Mouse (Mus musculus) olfactory bulb, adult 2 months (tissue): ENCODE measurements around the gene Aph1a. TPM values are rescaled to one million over a fixed set of nuclear protein-coding genes. Genes with fewer than 3 reads are reported as not detected.

Experiments used
- H3K27ac ChIP-seq: fragments of 200-500 bp; 2 replicates; pipeline ENCODE4 v1.5.1; 2012; ENCODE audit warnings: low read depth, low read length; ENCODE audit not compliant: insufficient read depth
- H3K4me1 ChIP-seq: fragments of 200-500 bp; 2 replicates; pipeline ENCODE4 v1.6.1; 2012; ENCODE audit warnings: low read length; ENCODE audit not compliant: control insufficient read depth, insufficient read depth
- H3K4me3 ChIP-seq: fragments of 200-500 bp; 2 replicates; pipeline ENCODE4 v1.5.1; 2012; ENCODE audit warnings: mild to moderate bottlenecking, low read depth, low read length, moderate library complexity; ENCODE audit not compliant: insufficient read depth
- CTCF ChIP-seq: fragments of 200-500 bp; IDR thresholded peaks from 2 replicates; pipeline ENCODE4 v1.5.1; 2012; ENCODE audit warnings: low read depth, mild to moderate bottlenecking, low read length, moderate library complexity; ENCODE audit not compliant: insufficient read depth
- POLR2A ChIP-seq: fragments of 200-500 bp; IDR thresholded peaks from 2 replicates; pipeline ENCODE4 v1.6.1; 2012; ENCODE audit warnings: mild to moderate bottlenecking, low read depth, low read length, moderate library complexity; ENCODE audit not compliant: insufficient read depth
- WGBS: fragments of 180-500 bp; shearing (Covaris S2); methylation state at CpG from one replicate; pipeline ENCODE4 v1.1.7; 2018; 5-methylcytosine and 5-hydroxymethylcytosine counted together
- polyA plus RNA-seq: library from polyadenylated mRNA; stranded (reverse); fragments of >200 nt; gene quantifications from 2 replicates; pipeline ENCODE4 v1.2.4, GENCODE M21; 2012; ENCODE audit warnings: low replicate concordance; ENCODE audit not compliant: missing spikeins, insufficient read depth, insufficient read length

Gene Aph1a
- polyA plus RNA-seq, 1 experiment: not detected

DNA sequence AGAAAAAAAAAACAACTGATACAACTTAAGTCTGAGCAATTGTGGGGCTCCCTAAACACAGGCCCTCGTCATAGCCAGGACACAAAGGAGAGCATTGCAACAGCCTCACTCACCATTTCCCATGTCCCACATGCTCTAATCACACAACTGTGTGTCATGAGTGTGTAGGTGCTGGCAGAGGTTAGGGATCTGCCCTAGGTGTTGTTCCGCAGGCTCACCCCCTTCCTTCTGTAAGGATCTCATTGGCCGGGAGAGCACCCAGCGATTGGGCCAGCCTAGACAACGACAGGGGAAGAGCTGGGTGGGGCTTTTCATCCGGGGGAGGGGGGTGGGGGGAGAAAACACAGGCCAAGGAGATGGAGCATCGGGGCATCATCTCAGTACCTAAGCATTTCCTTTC is 30.2 kb upstream of the Aph1a start:
- TF ChIP-seq CTCF: no peak
- no peak for TF ChIP-seq POLR2A
- peaks cover 4% of the 10 kb centered on the region; the same call in 1 of the 2 replicates for H3K4me1 ChIP-seq
- no peak overlapping the region for H3K27ac ChIP-seq
- no peak overlapping the region for H3K4me3 ChIP-seq
- WGBS: 72% methylated on average over 7 of the region's 7 CpGs

- H3K4me3 ChIP-seq: no peak overlapping the region
- no peak overlapping the region for H3K27ac ChIP-seq
- H3K4me1 ChIP-seq: peaks cover 4% of the 10 kb centered on the region; the same call in 1 of the 2 replicates
- WGBS: 53% methylated on average over 5 of the region's 5 CpGs
- TF ChIP-seq POLR2A (no peak), CTCF (no peak)
These were observed 28.7 kb upstream of the Aph1a start for GRCm38 (mm10) chr3:95865050-95865449.

DNA sequence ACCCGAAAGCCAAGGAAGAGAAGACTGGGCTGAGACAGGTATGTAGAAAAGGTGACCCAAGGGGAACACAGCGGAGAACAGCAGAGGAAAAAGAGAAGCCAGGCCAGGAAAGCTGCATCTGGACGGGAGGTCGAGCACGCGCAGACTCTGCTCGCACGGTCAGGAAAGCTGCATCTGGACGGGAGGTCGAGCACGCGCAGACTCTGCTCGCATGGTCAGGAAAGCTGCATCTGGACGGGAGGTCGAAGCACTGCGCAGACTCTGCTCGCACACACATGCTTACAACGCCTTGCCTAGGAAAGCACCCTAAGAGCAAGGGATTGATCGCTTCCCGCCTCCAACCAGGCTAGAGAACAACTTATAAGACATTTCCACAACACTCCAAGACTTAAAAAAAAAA is 28.2 kb upstream of the Aph1a start:
- no peak for TF ChIP-seq CTCF
- no peak for TF ChIP-seq POLR2A
- Histone ChIP-seq H3K4me1 (peaks cover 6% of the 10 kb centered on the region; the same call in 1 of the 2 replicates), H3K4me3 (no peak overlapping the region), H3K27ac (no peak overlapping the region)
- 92% methylated on average over 20 of the region's 20 CpGs for WGBS

- no peak overlapping the region for H3K27ac ChIP-seq
- TF ChIP-seq CTCF (no peak), POLR2A (no peak)
- no peak overlapping the region for H3K4me3 ChIP-seq
- H3K4me1 ChIP-seq: peaks cover 6% of the 10 kb centered on the region; the same call in 1 of the 2 replicates
- WGBS: 89% methylated on average over 5 of the region's 5 CpGs
These were observed 27.7 kb upstream of the Aph1a start for GRCm38 (mm10) chr3:95866071-95866470.

- TF ChIP-seq POLR2A (no peak), CTCF (no peak)
- 89% methylated on average over 2 of the region's 2 CpGs for WGBS
- Histone ChIP-seq H3K4me3 (no peak overlapping the region), H3K4me1 (peaks cover 9% of the 10 kb centered on the region; the same call in 1 of the 2 replicates), H3K27ac (no peak overlapping the region)
These were observed 26.4 kb upstream of the Aph1a start for GRCm38 (mm10) chr3:95867408-95867807.

DNA sequence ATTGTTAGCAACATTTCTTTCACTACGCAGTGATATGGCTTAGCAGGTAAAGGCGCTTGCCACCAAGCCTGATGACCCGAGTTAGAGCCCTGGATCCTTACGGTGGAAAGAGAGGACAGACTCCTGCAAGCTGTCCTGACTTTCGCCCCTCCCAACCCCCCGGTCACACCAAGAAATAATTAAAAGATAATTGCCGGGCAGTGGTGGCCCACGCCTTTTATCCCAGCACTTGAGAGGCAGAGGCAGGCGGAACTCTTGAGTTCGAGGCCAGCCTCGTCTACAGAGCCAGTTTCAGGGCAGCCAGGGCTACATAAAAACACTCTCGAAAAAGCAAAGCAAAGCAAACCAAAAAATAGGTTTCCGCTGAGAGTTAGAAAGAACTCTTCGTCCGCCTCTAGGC is 22.8 kb upstream of the Aph1a start:
- Histone ChIP-seq H3K4me1 (peaks cover 5% of the 10 kb centered on the region), H3K27ac (0 out of 2 replicates have a peak overlapping the region, but pooled peaks have one; percentile 7), H3K4me3 (peak overlapping the region; percentile 71)
- 5% methylated on average over 15 of the region's 15 CpGs for WGBS
- no peak for TF ChIP-seq POLR2A
- no peak for TF ChIP-seq CTCF

- H3K27ac ChIP-seq: peak within 1 kb of the TSS; percentile 55; the same call in 1 of the 2 replicates
- TF ChIP-seq POLR2A (peak; percentile 70), CTCF (no peak)
- H3K4me1 ChIP-seq: peaks cover 5% of the 10 kb centered on the region
- under 1% methylated on average over 33 of the region's 33 CpGs for WGBS
- H3K4me3 ChIP-seq: peak within 1 kb of the TSS; percentile 71
These were observed 22.3 kb upstream of the Aph1a start, which contains the start of gene Mrps21 for GRCm38 (mm10) chr3:95871392-95871867. TSS of gene Mrps21 (minus strand) at chr3:95871519.

DNA sequence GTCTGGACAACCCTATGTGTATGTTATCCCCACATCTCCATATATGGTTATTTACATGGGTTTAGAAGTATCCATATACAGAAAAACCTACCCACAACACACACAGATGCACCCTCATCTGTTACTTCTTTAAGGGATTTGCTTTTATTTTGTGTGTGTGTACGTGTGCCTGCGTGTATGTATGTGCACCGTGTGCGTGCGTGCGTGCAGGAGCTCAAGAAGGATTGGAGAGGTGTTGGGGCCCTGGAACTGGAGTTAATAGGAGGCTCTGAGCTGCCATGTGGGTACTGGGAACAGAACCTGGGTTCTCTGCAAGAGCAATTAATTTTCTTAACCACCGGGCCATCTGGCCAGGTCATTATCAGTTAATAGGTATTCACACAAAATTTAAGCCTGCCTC is 21.7 kb upstream of the Aph1a start:
- 56% methylated on average over 7 of the region's 7 CpGs for WGBS
- peak overlapping the region; percentile 40 for H3K4me3 ChIP-seq
- peaks cover 5% of the 10 kb centered on the region for H3K4me1 ChIP-seq
- H3K27ac ChIP-seq: no peak overlapping the region
- TF ChIP-seq POLR2A (no peak), CTCF (no peak)

DNA sequence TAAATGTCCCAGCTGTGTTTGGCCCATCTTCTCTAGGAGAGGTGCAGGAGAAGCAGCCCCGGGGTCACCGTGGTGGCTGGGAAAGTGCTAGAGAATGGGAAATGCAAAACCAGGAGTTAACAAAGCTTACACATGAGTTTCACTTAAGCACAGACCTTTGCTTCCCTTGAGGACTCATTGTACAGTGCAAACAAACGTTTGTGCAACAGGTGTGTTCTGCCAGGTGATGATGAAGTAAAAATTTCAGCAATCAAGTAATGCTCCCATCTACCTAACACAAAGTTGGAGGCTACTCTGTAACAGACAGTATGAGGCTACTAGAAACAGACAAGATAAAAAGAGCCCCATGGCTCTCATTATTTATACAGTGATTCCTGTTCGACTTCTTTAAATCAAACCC is 14.7 kb upstream of the Aph1a start:
- Histone ChIP-seq H3K4me1 (peaks cover 2% of the 10 kb centered on the region), H3K4me3 (no peak overlapping the region), H3K27ac (no peak overlapping the region)
- WGBS: 92% methylated on average over 4 of the region's 4 CpGs
- TF ChIP-seq CTCF: no peak
- TF ChIP-seq POLR2A: no peak
